Mouse (Mus musculus) intestine, embryonic 16.5 days (tissue): ENCODE measurements around the gene Cpne2. TPM values are rescaled to one million over a fixed set of nuclear protein-coding genes. Genes with fewer than 3 reads are reported as not detected.

ENCODE experiments used
- ATAC-seq: fragments of 200-750 bp; cut with Nextera tagmentation; 2 replicates; pipeline ENCODE4 v1.8.0; 2017; ENCODE audit warnings: moderate TSS enrichment, moderate library complexity
- H3K27ac ChIP-seq: fragments of 300-500 bp; sonication (generic); 2 replicates; pipeline ENCODE4 v1.5.1; 2014; ENCODE audit warnings: mild to moderate bottlenecking, low read length
- H3K27me3 ChIP-seq: fragments of 300-500 bp; sonication (generic); replicated peaks from 2 replicates; pipeline ENCODE4 v1.6.1; 2014; ENCODE audit warnings: low read length, control low read depth, mixed read lengths; ENCODE audit not compliant: control insufficient read depth, insufficient read depth
- H3K36me3 ChIP-seq: fragments of 300-500 bp; sonication (generic); 2 replicates; pipeline ENCODE4 v1.6.1; 2014; ENCODE audit warnings: low read length, control low read depth; ENCODE audit not compliant: control insufficient read depth, insufficient read depth
- H3K4me1 ChIP-seq: fragments of 300-500 bp; sonication (generic); 2 replicates; pipeline ENCODE4 v1.6.1; 2014; ENCODE audit warnings: low read length, control low read depth, mixed read lengths; ENCODE audit not compliant: control insufficient read depth, insufficient read depth
- H3K4me2 ChIP-seq: fragments of 300-500 bp; sonication (generic); 2 replicates; pipeline ENCODE4 v1.6.1; 2014; ENCODE audit warnings: low read depth, low read length, control low read depth
- H3K4me3 ChIP-seq: fragments of 300-500 bp; sonication (generic); 2 replicates; pipeline ENCODE4 v1.5.1; 2014; ENCODE audit warnings: mild to moderate bottlenecking, low read length
- H3K9ac ChIP-seq: fragments of 300-500 bp; sonication (generic); 2 replicates; pipeline ENCODE4 v1.6.1; 2014; ENCODE audit warnings: low read depth, low read length
- H3K9me3 ChIP-seq: fragments of 300-500 bp; sonication (generic); 2 replicates; pipeline ENCODE4 v1.6.1; 2016; ENCODE audit warnings: low read length, control low read depth; ENCODE audit not compliant: control insufficient read depth
- WGBS: fragments of 180-500 bp; shearing (Covaris S2); extraction: QIAGEN DNeasy Blood & Tissue Kit; methylation state at CpG from one replicate; pipeline ENCODE4 v1.1.7; 2014; 5-methylcytosine and 5-hydroxymethylcytosine counted together
- polyA plus RNA-seq: library from polyadenylated mRNA; unstranded; fragments of >200 nt; fragmentation: Nextera tagmentation; extraction: Ambion mirVana; gene quantifications from 2 replicates; pipeline ENCODE4 v1.2.1, GENCODE M21; 2015

The Cpne2 gene
- polyA plus RNA-seq, 1 experiment from 2014 or later = 5.7 TPM

DNA sequence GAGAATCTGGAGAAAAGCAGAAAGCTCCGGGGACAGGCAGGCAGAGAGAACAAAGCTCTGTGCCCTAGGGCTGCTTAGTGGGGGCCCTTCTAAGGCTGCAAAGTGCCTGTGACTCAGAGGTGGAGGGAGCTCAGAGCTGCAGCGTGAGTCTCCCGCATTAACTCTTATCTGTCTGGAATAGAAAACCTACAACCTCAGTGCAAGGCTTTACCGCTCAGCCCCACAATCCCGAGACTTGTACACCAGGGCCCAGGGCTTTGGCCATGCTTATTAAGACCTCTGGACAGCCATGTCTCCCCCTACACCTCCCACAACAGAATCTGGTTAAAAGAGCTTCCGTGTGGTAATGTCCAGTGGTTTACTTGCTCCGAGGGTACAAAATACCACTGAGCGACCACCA, 790 bp upstream of the Cpne2 start:
- ATAC-seq = no peak
- no peak overlapping the region for H3K27ac ChIP-seq
- H3K4me1 ChIP-seq = peaks cover 8% of the 10 kb centered on the region
- H3K9ac ChIP-seq = peak overlapping the region; percentile 47; the same call in 1 of the 2 replicates
- peaks cover 2% of the 10 kb centered on the region; the same call in 1 of the 2 replicates for H3K27me3 ChIP-seq
- 5% methylated on average over 8 of the region's 8 CpGs for WGBS
- H3K4me3 ChIP-seq = peak overlapping the region; percentile 73; the same call in 1 of the 2 replicates
- H3K36me3 ChIP-seq = no peaks in the 10 kb centered on the region
- H3K9me3 ChIP-seq = no peaks in the 10 kb centered on the region
- peak overlapping the region; percentile 95 for H3K4me2 ChIP-seq

DNA sequence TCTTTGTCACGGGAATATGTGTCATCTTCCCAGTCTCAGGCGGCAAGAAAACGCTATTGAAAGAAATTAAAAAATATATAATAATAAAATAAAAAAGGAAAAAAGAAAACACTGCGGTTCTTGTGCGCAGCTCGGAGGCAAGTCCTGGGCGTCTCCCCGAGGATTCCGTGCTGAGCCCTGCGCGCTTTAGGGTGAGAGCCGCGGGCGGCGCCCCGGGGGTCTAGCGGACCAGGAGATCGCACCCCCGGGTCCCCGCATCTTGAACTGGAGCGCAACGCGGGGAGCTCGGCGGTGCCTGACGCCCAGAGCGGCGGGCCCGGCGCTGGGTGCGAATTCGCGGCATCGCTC, 291 bp upstream of the Cpne2 start:
- peak; percentile 19; the same call in 1 of the 2 replicates for ATAC-seq
- Histone ChIP-seq H3K9me3 (no peaks in the 10 kb centered on the region), H3K4me1 (peaks cover 8% of the 10 kb centered on the region), H3K9ac (peak overlapping the region; percentile 75), H3K4me3 (peak overlapping the region; percentile 73), H3K36me3 (no peaks in the 10 kb centered on the region), H3K27ac (no peak overlapping the region), H3K4me2 (peak overlapping the region; percentile 95), H3K27me3 (peaks cover 2% of the 10 kb centered on the region; the same call in 1 of the 2 replicates)
- WGBS = 1% methylated on average over 34 of the region's 34 CpGs

DNA sequence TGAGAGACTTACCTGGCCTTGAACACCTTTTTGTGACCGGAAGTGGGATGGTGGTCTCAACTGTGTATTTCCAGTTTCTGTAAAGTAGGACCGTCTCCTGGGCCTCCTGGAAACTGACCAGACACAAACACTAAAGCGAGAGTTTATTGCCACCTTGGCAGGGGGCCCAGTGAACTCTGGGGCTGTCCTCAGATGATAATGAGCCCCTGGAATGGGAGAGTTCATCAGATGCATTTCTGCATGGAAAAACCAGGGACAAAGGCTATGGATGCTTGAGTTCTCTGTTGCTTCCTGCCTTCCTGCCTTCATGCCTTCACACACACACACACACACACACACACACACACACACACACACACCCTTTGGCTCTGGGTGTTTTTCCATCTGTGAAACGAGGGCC, 1.8 kb downstream of the Cpne2 start:
- Histone ChIP-seq H3K27ac (no peak overlapping the region), H3K9me3 (no peaks in the 10 kb centered on the region), H3K27me3 (peaks cover 2% of the 10 kb centered on the region; the same call in 1 of the 2 replicates), H3K4me2 (no peak overlapping the region), H3K4me1 (peaks cover 8% of the 10 kb centered on the region), H3K9ac (no peak overlapping the region), H3K36me3 (no peaks in the 10 kb centered on the region), H3K4me3 (no peak overlapping the region)
- 31% methylated on average over 4 of the region's 4 CpGs for WGBS
- no peak for ATAC-seq

DNA sequence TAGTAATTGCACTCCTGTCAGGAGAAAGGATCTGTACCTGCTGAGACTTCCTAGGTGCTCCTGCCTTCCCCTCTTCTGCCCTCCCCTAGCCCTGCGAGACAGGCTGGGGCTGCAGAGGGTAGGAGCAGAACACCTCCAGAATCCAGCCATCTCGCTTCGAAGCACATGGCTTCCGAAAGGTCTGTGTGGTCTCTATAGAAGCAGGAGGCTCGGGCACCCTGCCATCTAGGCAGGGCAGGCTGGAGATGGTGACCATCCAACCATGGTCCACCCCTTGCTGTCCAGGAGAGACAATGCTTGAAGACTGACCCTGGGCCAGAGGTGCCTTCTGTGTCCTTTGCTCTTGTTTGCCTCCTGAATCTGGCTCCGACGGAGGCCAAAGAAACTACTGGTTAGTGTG, 2.8 kb downstream of the Cpne2 start:
- no peaks in the 10 kb centered on the region for H3K9me3 ChIP-seq
- H3K4me1 ChIP-seq = peaks cover 8% of the 10 kb centered on the region
- peaks cover 2% of the 10 kb centered on the region; the same call in 1 of the 2 replicates for H3K27me3 ChIP-seq
- no peak overlapping the region for H3K27ac ChIP-seq
- no peak overlapping the region for H3K9ac ChIP-seq
- ATAC-seq = no peak
- no peak overlapping the region for H3K4me3 ChIP-seq
- WGBS = 89% methylated on average over 7 of the region's 7 CpGs
- H3K36me3 ChIP-seq = no peaks in the 10 kb centered on the region
- H3K4me2 ChIP-seq = no peak overlapping the region

DNA sequence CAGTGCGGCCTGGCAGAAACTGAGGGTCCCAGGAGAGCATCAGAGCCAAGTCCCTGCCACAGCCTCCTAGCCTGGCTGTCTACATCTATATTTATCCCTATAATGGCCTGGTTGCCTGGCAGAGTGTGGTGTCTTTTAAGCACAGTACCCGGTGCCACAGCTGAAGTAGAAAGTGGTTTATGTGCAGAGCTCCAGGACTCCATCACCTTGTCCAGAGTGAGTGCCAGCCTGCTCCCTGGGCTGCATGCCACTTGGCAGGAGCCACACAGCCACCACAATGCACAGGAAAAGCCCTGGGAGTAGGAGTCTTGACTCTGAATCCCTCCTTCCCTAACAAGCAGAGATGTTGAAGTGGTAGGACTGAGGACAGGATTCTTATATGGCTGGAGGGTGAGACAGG, 4.7 kb downstream of the Cpne2 start:
- ATAC-seq = no peak
- Histone ChIP-seq H3K4me3 (no peak overlapping the region), H3K9me3 (no peaks in the 10 kb centered on the region), H3K27me3 (peaks cover 2% of the 10 kb centered on the region; the same call in 1 of the 2 replicates), H3K9ac (no peak overlapping the region), H3K4me1 (0 out of 2 replicates have a peak, but pooled peaks cover 2% of the 10 kb centered on the region), H3K36me3 (no peaks in the 10 kb centered on the region), H3K4me2 (no peak overlapping the region), H3K27ac (no peak overlapping the region)
- 68% methylated on average over 2 of the region's 2 CpGs for WGBS

DNA sequence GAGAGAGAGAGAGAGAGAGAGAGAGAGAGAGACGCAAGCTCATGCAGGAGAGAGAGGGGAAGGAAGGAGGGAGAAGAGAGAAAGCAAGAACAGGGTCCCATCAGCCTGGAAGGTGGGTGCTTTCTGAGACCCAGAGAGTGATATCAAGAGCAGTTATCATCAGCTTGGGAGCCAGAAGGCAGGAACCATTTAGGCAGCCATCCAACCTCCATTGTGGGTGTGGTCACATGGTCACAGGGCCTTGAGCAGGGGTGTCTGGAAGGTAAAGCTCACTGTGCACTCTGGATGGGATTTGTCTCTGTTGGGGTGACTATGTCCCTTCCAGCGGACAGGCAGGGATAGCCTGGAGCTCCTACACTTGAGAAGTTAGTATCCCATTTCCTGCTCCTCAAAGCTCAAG, 7.2 kb downstream of the Cpne2 start:
- 78% methylated on average over 2 of the region's 2 CpGs for WGBS
- Histone ChIP-seq H3K9ac (no peak overlapping the region), H3K9me3 (no peaks in the 10 kb centered on the region), H3K27ac (no peak overlapping the region), H3K4me3 (no peak overlapping the region), H3K27me3 (no peaks in the 10 kb centered on the region; the same call in 1 of the 2 replicates), H3K36me3 (no peaks in the 10 kb centered on the region), H3K4me1 (no peaks in the 10 kb centered on the region), H3K4me2 (no peak overlapping the region)
- no peak for ATAC-seq

DNA sequence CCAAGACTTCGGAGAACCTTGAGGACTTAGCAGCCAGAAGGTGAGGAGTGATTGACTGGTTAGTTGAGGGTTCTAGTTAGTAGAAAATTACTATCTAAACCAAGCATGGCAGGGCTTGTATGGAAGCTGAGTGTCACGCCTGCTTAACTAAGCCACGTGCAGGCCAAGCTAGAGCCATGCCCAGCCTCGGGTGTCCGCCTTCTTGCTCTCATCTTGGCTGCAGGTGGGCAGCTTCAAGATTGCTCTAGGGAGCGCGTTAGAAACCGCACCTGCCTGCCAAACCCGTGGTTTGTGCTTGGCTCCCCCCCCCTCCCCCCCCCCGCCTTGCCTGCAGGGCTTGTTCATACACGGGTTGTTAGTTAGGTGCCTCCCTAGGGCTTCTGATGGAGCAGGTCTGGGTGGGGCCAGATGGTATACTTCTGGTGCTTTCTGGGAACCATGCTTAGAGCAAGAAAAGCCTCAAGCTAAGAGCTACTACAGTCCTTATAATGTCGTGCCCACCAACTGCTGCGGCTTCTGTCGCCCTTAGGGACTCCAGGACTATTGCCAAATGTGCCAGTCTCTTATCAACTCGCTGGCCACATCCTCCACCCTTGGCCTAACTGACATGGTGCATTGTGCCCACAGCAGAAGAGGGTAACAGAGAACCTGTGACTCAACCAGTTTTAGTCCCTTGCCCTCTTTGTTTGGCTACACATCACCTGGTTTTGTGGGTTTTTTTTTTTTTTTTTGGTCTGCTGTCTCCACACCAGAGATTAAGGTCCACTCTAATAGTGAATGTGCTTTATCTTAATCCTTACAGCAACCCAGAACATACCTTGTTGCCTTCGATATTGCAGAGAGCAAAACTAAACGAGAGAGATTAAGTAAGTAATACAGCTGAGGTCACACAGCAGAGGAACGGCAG, 8.4 kb downstream of the Cpne2 start:
- Histone ChIP-seq H3K9me3 (no peaks in the 10 kb centered on the region), H3K36me3 (no peaks in the 10 kb centered on the region), H3K27me3 (no peaks in the 10 kb centered on the region; the same call in 1 of the 2 replicates), H3K4me1 (no peaks in the 10 kb centered on the region), H3K4me3 (no peak overlapping the region), H3K27ac (no peak overlapping the region), H3K9ac (no peak overlapping the region), H3K4me2 (no peak overlapping the region)
- ATAC-seq = no peak
- 70% methylated on average over 18 of the region's 18 CpGs for WGBS

DNA sequence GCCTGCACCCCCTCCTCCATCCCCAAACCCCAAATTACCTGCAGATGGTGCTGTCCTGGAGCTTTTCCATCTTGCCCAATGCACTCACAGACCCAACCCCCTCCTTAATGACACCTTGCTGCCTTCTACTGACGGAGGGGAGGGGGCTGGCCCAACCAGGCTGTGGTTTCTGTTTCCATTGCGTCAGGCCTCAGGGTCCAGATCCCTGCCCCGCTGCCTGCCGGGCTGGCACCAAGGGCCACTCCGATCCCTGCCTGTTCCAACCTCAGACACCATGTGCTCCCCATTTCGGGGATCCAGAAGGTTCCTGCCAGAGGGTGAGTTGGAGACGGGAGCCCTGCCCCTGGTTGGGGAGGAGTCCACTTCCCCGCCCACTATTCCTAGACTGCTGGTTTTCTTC, 11.2 kb downstream of the Cpne2 start:
- Histone ChIP-seq H3K9me3 (no peaks in the 10 kb centered on the region), H3K27me3 (no peaks in the 10 kb centered on the region), H3K4me2 (no peak overlapping the region), H3K4me1 (no peaks in the 10 kb centered on the region), H3K27ac (no peak overlapping the region), H3K9ac (no peak overlapping the region), H3K36me3 (no peaks in the 10 kb centered on the region), H3K4me3 (no peak overlapping the region)
- 59% methylated on average over 8 of the region's 8 CpGs for WGBS
- no peak for ATAC-seq

DNA sequence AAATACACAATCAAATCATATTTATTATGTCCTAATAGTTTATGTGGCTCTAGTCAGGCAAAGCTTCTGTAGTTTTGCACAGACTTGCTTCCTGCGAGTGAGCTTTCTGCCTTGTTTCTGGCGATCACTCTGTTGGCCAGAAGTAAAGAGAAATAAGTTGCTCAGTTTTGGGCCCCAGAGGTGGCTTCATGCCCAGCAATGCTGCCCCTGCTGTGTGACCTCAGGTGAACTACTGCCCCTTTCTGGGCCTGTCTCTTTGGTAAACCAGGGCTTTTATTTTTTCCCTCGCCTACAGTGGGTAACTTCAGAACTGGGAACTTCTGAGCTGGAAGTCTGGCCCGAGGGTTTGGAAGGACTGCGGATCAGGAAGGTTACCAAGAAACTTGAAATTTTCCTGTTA, 16.3 kb downstream of the Cpne2 start:
- Histone ChIP-seq H3K27me3 (no peaks in the 10 kb centered on the region), H3K36me3 (no peaks in the 10 kb centered on the region), H3K4me1 (no peaks in the 10 kb centered on the region), H3K9me3 (no peaks in the 10 kb centered on the region), H3K4me2 (no peak overlapping the region), H3K9ac (no peak overlapping the region), H3K4me3 (no peak overlapping the region), H3K27ac (no peak overlapping the region)
- WGBS = 84% methylated on average over 5 of the region's 5 CpGs
- no peak for ATAC-seq
